Mouse (Mus musculus) E14TG2a.4 (cell line): Measurements from ENCODE around the gene Elovl7.

ENCODE experiments used
- CTCF ChIP-seq: conservative IDR thresholded peaks from 2 replicates; pipeline ENCODE4 v1.5.1; 2014; ENCODE audit warnings: low read length
- NANOG ChIP-seq: IDR thresholded peaks from 2 replicates; pipeline ENCODE4 v1.6.1; 2014; ENCODE audit warnings: borderline replicate concordance, low read length, mixed read lengths

DNA sequence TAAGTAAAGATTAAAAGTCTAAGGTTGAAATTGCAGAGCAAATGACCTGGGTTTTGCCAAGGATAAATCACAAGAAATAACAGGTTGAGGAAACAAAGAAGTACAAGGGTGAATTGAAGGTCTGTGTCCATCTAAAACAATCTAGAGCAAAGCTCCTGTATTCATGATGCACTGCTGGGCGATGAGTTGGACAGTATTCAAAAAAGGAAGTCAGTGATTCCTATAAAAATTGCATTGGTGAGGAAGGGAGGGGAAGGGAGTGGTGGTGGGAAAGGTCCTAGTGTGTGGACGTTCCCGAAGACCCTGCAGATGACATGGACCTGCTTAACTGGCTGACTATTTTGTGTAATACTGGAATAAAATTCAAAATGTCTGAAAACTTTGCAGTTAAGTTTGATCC lies 49.6 kb upstream of the Elovl7 start:
- TF ChIP-seq CTCF (no peak), NANOG (no peak)
